Mouse (Mus musculus): ENCODE measurements around the gene Bex1. TPM values are rescaled to one million over a fixed set of nuclear protein-coding genes. Genes with fewer than 3 reads are reported as not detected.

Gene Bex1
- total RNA-seq (2021): 100 to 1,000 TPM; 138 to 153 TPM
- long read RNA-seq, transcript Bex1-201 (3 exons, 866 nt): major isoform, 98 of 276 reads
- long read RNA-seq, partial matches to known transcripts: 52 of 276 reads
- long read RNA-seq, other reads (novel, unspliced or antisense): 121 of 276 reads

GRCm38 (mm10) chrX:136214729-136215677 lies at the start of gene Bex1, which contains the start of gene Tceal7:
Gene Bex1 (minus strand): TSS chrX:136215513.
Gene Tceal7 (plus strand): TSS chrX:136214779.
- peak in 1 of 2 experiments; percentile 17 for DNase-seq (ENCODE audit: low spot score in 2 of 2)

DNA sequence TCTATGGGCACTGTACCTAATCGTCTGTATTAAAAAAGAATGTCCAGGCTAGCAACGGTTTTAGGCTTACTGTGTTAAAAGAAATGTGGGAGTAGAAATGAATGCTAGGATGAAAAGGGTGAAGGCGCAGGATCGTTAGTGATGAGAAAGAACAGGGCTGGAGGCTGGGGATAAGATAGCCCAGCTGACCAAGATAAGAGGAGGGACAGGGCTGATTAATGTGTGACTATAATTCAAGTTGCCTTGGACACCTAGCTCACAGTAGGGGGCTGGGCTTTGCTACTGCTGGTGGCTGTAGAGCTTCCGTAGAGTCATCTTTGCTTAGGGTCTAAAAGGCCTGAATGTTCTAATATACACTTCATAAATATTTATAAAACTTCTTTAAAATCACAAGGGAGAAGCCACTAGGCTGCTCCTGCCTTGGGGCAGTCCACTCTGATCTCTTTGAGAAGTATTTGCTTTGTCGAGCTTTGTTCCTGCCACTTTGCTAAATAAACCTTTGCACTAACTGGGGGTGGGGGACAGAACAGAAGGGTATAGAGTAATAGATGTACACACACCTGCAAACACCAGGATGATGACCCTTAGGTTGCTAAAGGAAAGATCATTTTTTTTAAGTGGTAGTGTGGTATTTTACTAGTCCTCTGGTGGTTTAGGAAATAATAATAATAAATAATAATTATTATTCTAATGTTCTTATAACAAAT lies 36.9 kb upstream of the Bex1 start:
- no peak for DNase-seq (ENCODE audit: low spot score in 2 of 2)

DNA sequence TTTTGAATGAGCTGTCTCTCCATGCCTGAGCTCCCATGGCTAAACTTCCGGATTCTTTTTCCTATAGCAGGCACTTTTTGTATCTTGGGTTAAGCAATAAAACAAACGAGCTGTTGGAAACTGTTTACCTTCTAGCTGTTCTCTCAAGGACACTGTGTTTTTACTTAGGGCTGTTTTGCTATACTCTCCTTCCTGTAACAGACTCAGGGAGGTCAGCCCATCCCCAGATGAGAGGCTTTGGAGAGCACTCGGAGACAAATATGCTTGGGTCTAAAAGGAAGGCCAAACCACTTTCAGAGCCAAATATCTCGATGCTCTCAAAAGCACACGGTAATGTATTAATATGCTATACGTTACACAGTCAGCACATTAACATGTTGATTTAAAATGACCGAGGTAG lies 34.4 kb upstream of the Bex1 start:
- no peak for DNase-seq (ENCODE audit: low spot score in 2 of 2)

DNA sequence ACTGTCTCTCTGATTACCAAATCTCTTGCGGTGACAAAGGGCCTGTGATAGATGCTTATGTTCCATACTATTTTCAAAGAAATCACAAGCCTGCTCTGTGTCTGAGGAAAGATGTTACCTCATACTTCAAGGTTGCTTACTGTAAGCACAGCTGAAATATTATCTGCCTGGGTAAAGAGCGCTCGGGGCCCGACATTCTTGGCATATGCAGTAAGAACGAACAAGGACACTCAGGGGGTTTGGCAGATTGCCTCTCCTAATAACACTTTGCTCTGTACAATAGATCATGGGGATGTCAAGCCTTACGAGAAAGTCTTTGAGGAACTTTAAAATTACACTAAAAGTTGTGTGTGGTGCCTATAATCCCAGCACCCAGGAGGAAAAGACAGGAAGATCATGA lies 33.5 kb upstream of the Bex1 start:
- DNase-seq (ENCODE audit: low spot score in 2 of 2): no peak

DNA sequence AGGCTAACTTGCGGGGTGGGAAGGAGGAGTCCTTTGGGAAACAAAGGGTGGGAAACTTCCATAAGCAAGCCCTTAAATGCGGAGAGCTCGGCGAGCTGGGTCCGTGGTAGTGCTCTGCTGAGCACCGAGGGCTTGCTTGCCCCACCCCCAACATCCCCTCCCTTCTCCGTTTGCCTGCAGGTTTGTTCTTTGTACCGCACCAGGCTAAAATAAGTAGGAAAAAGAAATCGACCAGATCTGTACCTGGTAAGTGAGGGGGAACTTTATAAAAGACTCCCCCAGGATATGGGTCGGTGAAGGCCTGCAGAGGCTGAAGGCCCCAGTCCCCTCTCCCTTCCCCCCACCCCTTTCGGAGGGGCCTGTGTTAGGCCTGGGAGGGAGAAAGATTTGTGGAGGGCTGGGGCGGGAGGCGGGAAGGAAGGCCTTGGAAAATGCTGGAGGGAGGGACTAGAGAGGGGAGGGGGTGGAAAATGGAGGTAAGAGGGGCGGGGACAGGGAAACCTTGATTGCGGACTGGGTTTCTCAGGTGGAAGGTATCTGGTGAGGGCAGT lies 30.3 kb upstream of the Bex1 start:
- peak in 1 of 2 experiments; percentile 18 for DNase-seq (ENCODE audit: low spot score in 2 of 2)

DNA sequence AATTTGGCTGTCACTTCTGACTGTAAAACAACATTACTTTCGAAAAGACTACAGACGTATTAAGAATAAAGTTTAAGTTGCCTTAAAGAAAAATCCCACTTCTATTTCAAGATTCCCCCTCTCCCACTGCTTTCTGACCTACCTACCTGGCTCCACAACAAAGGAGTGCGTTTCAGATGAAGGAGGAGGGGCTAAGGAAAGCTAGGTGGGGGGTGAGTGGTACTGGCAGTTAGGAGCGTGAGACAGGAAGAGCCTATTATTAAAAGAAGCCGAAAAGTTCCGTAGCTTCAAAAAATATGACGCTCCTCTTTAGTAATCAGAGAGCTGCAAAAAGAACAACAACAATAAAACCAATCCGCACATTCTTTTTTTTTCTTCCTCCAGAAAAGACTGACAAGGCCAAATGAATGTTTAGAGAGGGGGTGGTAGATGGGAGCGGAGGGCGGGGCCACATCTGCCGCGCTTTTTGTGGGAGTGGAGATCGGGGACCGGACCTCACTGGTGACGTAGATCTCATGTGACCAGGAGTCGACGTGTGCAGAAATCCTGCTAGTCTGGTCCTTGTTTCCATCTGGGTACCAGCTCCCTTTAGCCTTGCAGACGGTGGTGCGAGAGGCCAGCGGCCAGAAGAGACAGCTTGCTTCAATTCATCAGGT lies 29.4 kb upstream of the Bex1 start, which contains the start of gene Tceal9:
Tceal9 (plus strand) TSS at position 506 of the 656 bp plus-strand sequence.
- DNase-seq (ENCODE audit: low spot score in 2 of 2): peak; percentile 53 to 58

DNA sequence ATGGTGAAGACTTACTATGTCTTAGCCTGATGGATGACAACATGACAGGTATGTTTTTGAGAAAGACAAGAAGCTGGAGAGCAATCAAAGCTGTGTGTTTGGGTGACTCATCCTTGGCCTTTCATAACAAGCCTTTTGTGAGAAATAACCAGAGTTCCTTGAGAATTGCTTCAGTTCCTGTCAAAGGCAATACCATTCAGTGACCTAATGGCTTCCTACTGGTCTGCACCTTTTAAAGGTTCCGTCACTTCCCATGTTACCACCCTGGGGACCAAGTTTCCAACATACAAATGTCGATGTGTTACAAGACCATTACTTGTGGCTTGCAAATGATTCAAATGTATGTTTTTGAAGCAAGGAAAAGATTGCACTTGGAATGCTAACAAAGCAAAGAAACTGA lies 27.9 kb upstream of the Bex1 start:
- no peak for DNase-seq (ENCODE audit: low spot score in 2 of 2)

GRCm38 (mm10) chrX:136238118-136238517 lies 22.8 kb upstream of the Bex1 start:
- DNase-seq (ENCODE audit: low spot score in 2 of 2): peak; percentile 43 to 55

- DNase-seq (ENCODE audit: low spot score in 2 of 2): no peak
These were observed 12.5 kb upstream of the Bex1 start for GRCm38 (mm10) chrX:136227768-136228167.

- no peak for DNase-seq (ENCODE audit: low spot score in 2 of 2)
These were observed 8.4 kb upstream of the Bex1 start for GRCm38 (mm10) chrX:136223714-136224113.

DNA sequence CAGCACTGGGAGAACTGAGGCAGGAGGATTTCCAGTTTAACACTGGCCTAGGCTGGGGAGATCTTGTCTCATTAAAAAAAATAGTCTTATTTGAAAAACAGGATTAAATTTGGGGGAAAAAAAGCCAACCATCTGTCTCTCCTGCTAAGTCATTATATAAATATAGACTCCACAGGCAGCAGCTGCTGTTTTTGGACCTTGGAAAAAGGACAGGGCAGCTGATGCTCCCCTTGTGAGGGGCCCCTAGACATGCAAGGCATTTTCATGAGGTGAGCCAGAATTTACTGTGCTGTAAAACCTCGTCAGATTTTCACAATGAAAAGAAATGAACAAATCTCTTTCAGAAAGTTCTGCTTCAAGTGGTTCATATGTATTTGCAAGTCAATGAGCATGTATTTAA lies 990 bp upstream of the Bex1 start:
- DNase-seq (ENCODE audit: low spot score in 2 of 2): no peak

DNA sequence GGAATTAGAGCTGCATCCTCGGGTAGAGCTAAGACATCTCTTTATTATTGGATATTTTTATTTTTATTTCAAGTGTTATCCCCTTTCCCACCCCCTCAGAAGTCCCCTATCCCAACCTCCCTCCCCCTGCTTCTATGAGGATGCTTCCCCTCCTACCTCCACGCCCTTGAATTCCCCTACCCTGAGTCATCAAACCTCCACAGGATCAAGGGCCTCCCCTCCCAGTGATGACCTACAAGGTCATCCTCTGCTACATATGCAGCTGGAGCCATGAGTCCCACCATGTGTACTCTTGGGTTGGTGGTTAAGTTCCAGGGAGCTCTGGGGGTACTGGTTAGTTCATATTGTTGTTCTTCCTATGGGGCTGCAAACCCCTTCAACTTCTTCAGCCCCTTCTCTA lies 1.9 kb downstream of the Bex1 start:
- DNase-seq (ENCODE audit: low spot score in 2 of 2): no peak

DNA sequence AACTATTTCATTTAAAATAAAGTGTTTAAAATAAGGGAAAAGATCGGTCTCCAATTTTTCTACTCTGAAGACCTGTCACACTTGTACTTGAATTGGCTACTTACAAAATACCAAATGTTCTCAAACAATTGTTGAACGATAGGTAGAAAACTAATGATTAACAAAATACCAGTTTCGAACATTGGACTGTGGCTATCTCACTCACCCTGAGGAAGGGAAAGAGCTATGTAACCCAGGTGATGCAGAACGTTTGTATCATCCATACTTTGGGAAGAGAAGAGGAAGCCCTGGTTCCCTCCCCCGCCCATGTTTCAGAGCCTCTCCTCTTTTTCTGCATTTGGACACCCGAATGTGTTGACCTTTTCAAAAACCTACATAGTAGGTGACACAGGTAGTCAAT lies 10.9 kb downstream of the Bex1 start:
- DNase-seq (ENCODE audit: low spot score in 2 of 2): no peak

- DNase-seq (ENCODE audit: low spot score in 2 of 2): peak; percentile 41 to 56
These were observed 11.6 kb downstream of the Bex1 start, which contains the start of gene Tceal5 for GRCm38 (mm10) chrX:136203664-136204066. Gene Tceal5 (minus strand): TSS chrX:136203876.

DNA sequence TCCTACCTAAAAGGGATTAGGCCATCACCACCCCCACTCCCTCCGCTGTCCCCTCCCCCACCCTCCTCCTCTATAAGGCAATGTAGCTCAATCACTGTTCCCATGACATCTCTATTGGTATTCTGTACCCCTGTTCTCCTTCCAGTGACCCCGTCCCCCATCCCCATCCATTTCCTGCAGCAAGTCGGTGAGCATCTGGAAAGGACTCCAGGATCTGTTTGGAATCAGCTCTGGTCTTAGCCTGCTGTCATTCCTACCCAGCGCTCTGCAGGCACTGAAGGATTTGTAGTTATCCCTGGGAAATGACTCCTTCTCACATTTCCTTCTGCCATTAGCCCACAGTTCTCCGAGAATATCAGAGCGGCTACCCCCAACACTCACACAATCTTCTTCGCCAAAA lies 12.1 kb downstream of the Bex1 start:
- no peak for DNase-seq (ENCODE audit: low spot score in 2 of 2)

DNA sequence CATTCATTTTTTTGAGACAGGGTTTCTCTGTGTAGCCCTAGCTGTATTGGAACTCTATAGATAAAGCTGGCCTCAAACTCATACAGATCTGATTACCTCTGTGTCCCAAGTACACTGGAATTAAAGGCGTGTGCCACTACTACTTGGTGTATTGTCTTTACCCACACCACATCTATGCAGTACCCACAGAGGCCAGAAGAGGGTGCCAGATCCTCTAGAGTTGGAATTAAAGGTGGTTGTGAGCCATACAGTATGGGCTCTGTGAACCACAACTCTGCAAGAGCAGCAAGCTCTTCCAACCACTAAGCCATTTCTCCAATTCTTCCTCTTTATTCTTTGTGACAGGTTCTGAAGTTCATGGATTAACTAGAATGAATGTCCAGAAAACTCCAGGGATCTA lies 18.4 kb downstream of the Bex1 start:
- peak; percentile 23 to 28 for DNase-seq (ENCODE audit: low spot score in 2 of 2)

DNA sequence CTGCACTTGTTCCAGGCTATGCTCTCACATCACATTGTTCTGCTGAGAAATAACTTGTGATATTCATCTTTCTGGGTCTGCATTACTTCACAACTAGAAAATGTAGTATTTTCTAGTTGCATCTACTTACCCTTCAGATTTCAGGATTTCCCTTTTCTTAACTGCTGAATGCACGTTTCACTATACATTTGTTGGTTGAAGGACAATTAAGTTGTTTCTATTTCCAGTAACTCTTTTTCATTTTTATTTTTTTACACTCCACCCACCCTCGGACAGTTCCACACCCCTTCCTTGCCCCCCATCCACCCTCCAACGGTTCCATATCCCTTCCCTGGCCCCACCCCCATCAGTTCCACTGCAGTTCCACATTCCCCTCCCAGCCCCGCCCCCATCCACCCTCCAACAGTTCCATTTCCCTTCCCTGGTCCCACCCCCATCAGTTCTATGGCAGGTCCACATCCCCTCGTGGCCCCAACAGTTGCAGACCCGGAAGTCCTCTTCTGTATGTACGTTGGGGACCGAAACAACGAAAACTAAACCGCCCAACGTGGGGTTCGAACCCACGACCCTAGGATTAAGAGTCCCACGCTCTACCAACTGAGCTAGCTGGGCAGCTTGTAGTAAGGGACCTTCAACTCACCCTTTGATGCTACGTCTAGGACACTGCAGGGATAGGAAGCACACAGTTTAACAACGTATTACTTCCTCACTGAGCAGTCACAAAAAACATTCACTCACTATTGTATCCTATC lies 19.9 kb downstream of the Bex1 start:
- no peak for DNase-seq (ENCODE audit: low spot score in 2 of 2)

DNA sequence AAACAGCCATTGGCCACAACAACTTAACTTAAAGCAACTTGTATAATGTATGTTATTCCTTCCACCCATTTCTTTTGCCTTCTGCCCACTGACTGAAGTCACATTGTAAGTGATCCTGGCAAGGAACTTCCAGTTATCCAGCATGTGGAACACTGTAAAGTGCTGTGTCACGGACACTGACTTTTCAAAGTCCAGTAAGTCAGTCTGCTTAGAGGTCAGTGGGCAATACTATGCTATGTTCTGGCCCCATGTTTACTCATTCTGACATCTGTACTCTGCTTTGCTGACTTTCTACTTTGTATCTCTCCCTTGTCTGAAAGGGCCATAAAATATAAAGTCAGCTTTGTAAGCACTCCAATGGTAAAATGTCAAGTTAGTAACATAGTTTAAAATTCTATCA lies 32.2 kb downstream of the Bex1 start:
- no peak for DNase-seq (ENCODE audit: low spot score in 2 of 2)

DNA sequence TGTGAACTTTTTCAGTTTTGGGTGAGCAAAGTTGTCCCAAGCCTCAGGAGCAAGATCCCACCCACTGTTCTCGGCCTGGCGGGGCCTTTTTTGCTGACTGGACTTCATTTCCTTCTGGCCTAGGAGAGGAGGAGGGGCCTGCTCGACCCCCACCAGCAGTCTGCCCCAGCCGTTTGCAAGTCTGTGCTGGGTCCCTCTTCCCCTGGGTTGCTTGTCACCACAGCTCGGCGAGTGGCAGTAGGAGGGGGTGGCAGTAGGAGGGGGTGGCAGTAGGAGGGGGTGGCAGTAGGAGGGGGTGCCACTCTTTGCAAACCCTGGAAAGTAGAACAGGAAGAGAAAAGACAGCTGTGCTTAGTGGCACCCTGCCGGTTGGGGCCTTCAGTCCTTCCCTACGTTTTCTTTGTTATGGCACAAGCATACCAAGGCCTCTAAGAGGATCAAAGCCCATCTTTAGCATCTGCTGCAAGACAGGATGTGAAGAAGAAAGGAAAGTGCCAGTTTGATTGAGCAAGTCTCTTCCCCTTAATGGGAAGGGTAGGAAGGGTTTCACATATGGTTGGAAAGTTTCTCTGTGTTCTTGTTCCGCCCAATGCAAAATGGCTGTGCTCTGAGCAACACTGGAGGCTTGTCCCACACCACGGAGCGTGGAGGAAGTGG lies 34.3 kb downstream of the Bex1 start:
- no peak for DNase-seq (ENCODE audit: low spot score in 2 of 2)

DNA sequence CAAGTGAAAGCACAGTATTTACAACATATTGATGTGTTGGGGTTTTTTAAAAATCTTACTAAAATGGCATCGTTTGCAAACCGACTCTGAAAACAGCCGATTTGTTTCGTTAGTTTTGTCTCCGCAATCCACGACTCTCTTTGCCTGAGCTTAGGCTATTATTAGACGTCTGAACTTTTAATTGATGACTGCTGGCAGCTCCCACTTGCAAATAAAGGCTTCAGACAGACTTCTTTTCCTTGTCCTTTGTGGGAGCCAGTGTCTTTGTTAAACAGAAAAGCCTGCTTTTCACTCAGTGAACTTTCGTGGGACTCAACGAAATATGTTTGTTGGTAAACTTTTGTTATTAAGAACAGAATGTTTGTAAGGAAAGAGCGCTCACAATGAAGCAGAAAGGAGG lies 42.5 kb downstream of the Bex1 start:
- DNase-seq (ENCODE audit: low spot score in 2 of 2): no peak

Data from layer of hippocampus, postnatal 10 days (tissue).